Mouse (Mus musculus) bone marrow, adult 2 months (tissue): ENCODE data around the gene Ins2.

Experiments
- CTCF ChIP-seq: fragments of 200-500 bp; IDR thresholded peaks from 2 replicates; pipeline ENCODE4 v1.5.1; 2011; ENCODE audit warnings: low read length, control low read depth; ENCODE audit not compliant: control insufficient read depth, insufficient read depth
- POLR2A ChIP-seq: fragments of 200-500 bp; IDR thresholded peaks from 2 replicates; pipeline ENCODE4 v1.6.1; 2011; ENCODE audit warnings: low read depth, mild to moderate bottlenecking, control low read depth, low read length, borderline replicate concordance; ENCODE audit not compliant: control insufficient read depth

DNA sequence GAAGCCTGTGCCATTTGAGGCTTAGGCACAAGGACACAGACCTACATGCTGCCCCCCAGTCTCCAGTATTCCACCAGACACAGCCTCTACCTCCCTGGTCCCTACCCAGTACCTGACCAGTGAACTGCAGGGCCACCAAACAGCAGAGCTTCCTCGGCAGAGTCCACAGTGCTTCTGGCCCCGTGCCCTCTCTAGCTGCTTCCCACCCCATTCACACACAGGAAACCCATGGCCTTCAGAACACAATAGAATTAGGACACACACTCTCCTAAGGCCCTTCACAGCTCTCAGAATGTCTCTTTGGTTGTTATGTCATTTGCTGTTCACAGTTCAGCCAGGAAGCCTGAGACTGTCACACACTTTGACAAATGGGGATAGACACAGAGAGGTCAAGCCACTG, 76.5 kb downstream of the Ins2 start, which contains the start of gene Igf2:
- TF ChIP-seq CTCF (no peak), POLR2A (no peak)
